Mouse (Mus musculus): ENCODE results near the gene Emp1. TPM values are rescaled to one million over a fixed set of nuclear protein-coding genes. Genes with fewer than 3 reads are reported as not detected.

Emp1 gene
- polyA plus RNA-seq, 1 experiment = 222 TPM

- Histone ChIP-seq H3K79me2 (ENCODE audit: control insufficient read depth, insufficient read depth) (no peaks in the 10 kb centered on the region), H3K79me3 (ENCODE audit: low read depth) (no peaks in the 10 kb centered on the region), H3K36me3 (ENCODE audit: control insufficient read depth, insufficient read depth) (no peaks in the 10 kb centered on the region), H3ac (ENCODE audit: control insufficient read depth, insufficient read length, low read depth) (no peak overlapping the region), H3K4me3 (ENCODE audit: insufficient read depth, poor library complexity, severe bottlenecking) (no peak overlapping the region), H3K27me3 (ENCODE audit: control insufficient read depth, insufficient read depth, insufficient read length) (no peaks in the 10 kb centered on the region)
- TF ChIP-seq MYOG (IDR thresholded peaks at IDR 0.05; ENCODE audit: control insufficient read depth, extremely low read depth, insufficient read length) (no peak), MAX (IDR thresholded peaks at IDR 0.05) (no peak), FOSL1 (IDR thresholded peaks at IDR 0.05; ENCODE audit: insufficient read depth, low read length, poor library complexity, severe bottlenecking) (no peak), CEBPB (IDR thresholded peaks at IDR 0.05; ENCODE audit: low read depth) (no peak), MYOD1 (IDR thresholded peaks at IDR 0.05; ENCODE audit: control insufficient read depth, insufficient read length, low read depth) (no peak), CTCF (IDR thresholded peaks at IDR 0.05; ENCODE audit: control insufficient read depth, insufficient read depth, insufficient read length) (no peak), USF1 (IDR thresholded peaks at IDR 0.05; ENCODE audit: low read depth) (no peak)
These were observed 49.5 kb downstream of the Emp1 start for GRCm38 (mm10) chr6:135411712-135412319.

GRCm38 (mm10) chr6:135412649-135413048 is 50.3 kb downstream of the Emp1 start:
- Histone ChIP-seq H3K4me3 (ENCODE audit: insufficient read depth, poor library complexity, severe bottlenecking) (no peak overlapping the region), H3ac (ENCODE audit: control insufficient read depth, insufficient read length, low read depth) (no peak overlapping the region), H3K79me2 (ENCODE audit: control insufficient read depth, insufficient read depth) (no peaks in the 10 kb centered on the region), H3K27me3 (ENCODE audit: control insufficient read depth, insufficient read depth, insufficient read length) (no peaks in the 10 kb centered on the region), H3K79me3 (ENCODE audit: low read depth) (no peaks in the 10 kb centered on the region), H3K36me3 (ENCODE audit: control insufficient read depth, insufficient read depth) (no peaks in the 10 kb centered on the region)
- no peak for TF ChIP-seq MAX (IDR thresholded peaks at IDR 0.05)
- TF ChIP-seq FOSL1 (IDR thresholded peaks at IDR 0.05; ENCODE audit: insufficient read depth, low read length, poor library complexity, severe bottlenecking) = no peak
- TF ChIP-seq MYOD1 (IDR thresholded peaks at IDR 0.05; ENCODE audit: control insufficient read depth, insufficient read length, low read depth) = no peak
- TF ChIP-seq CTCF (IDR thresholded peaks at IDR 0.05; ENCODE audit: control insufficient read depth, insufficient read depth, insufficient read length) = no peak
- no peak for TF ChIP-seq USF1 (IDR thresholded peaks at IDR 0.05; ENCODE audit: low read depth)
- TF ChIP-seq CEBPB (IDR thresholded peaks at IDR 0.05; ENCODE audit: low read depth) = no peak
- no peak for TF ChIP-seq MYOG (IDR thresholded peaks at IDR 0.05; ENCODE audit: control insufficient read depth, extremely low read depth, insufficient read length)

GRCm38 (mm10) chr6:135417459-135417858 is 55.1 kb downstream of the Emp1 start:
- no peaks in the 10 kb centered on the region for H3K79me2 ChIP-seq (ENCODE audit: control insufficient read depth, insufficient read depth)
- no peaks in the 10 kb centered on the region for H3K27me3 ChIP-seq (ENCODE audit: control insufficient read depth, insufficient read depth, insufficient read length)
- no peak for TF ChIP-seq CEBPB (IDR thresholded peaks at IDR 0.05; ENCODE audit: low read depth)
- no peak for TF ChIP-seq FOSL1 (IDR thresholded peaks at IDR 0.05; ENCODE audit: insufficient read depth, low read length, poor library complexity, severe bottlenecking)
- no peak for TF ChIP-seq MYOD1 (IDR thresholded peaks at IDR 0.05; ENCODE audit: control insufficient read depth, insufficient read length, low read depth)
- no peak for TF ChIP-seq USF1 (IDR thresholded peaks at IDR 0.05; ENCODE audit: low read depth)
- TF ChIP-seq MYOG (IDR thresholded peaks at IDR 0.05; ENCODE audit: control insufficient read depth, extremely low read depth, insufficient read length) = no peak
- no peak for TF ChIP-seq CTCF (IDR thresholded peaks at IDR 0.05; ENCODE audit: control insufficient read depth, insufficient read depth, insufficient read length)
- H3ac ChIP-seq (ENCODE audit: control insufficient read depth, insufficient read length, low read depth) = no peak overlapping the region
- no peaks in the 10 kb centered on the region for H3K36me3 ChIP-seq (ENCODE audit: control insufficient read depth, insufficient read depth)
- no peaks in the 10 kb centered on the region for H3K79me3 ChIP-seq (ENCODE audit: low read depth)
- H3K4me3 ChIP-seq (ENCODE audit: insufficient read depth, poor library complexity, severe bottlenecking) = no peak overlapping the region

GRCm38 (mm10) chr6:135418223-135418824 is 56.0 kb downstream of the Emp1 start:
- no peaks in the 10 kb centered on the region for H3K79me2 ChIP-seq (ENCODE audit: control insufficient read depth, insufficient read depth)
- TF ChIP-seq MYOD1 (IDR thresholded peaks at IDR 0.05; ENCODE audit: control insufficient read depth, insufficient read length, low read depth) = no peak
- no peak for TF ChIP-seq FOSL1 (IDR thresholded peaks at IDR 0.05; ENCODE audit: insufficient read depth, low read length, poor library complexity, severe bottlenecking)
- no peak for TF ChIP-seq MYOG (IDR thresholded peaks at IDR 0.05; ENCODE audit: control insufficient read depth, extremely low read depth, insufficient read length)
- TF ChIP-seq USF1 (IDR thresholded peaks at IDR 0.05; ENCODE audit: low read depth) = no peak
- TF ChIP-seq CTCF (IDR thresholded peaks at IDR 0.05; ENCODE audit: control insufficient read depth, insufficient read depth, insufficient read length) = no peak
- TF ChIP-seq MAX (IDR thresholded peaks at IDR 0.05) = no peak
- no peak for TF ChIP-seq CEBPB (IDR thresholded peaks at IDR 0.05; ENCODE audit: low read depth)

GRCm38 (mm10) chr6:135428246-135428645 is 65.9 kb downstream of the Emp1 start:
- Histone ChIP-seq H3ac (ENCODE audit: control insufficient read depth, insufficient read length, low read depth) (no peak overlapping the region), H3K4me3 (ENCODE audit: insufficient read depth, poor library complexity, severe bottlenecking) (no peak overlapping the region), H3K79me2 (ENCODE audit: control insufficient read depth, insufficient read depth) (no peaks in the 10 kb centered on the region), H3K27me3 (ENCODE audit: control insufficient read depth, insufficient read depth, insufficient read length) (no peaks in the 10 kb centered on the region), H3K79me3 (ENCODE audit: low read depth) (no peaks in the 10 kb centered on the region), H3K36me3 (ENCODE audit: control insufficient read depth, insufficient read depth) (no peaks in the 10 kb centered on the region)
- TF ChIP-seq MYOG (IDR thresholded peaks at IDR 0.05; ENCODE audit: control insufficient read depth, extremely low read depth, insufficient read length) (no peak), MAX (IDR thresholded peaks at IDR 0.05) (no peak), CEBPB (IDR thresholded peaks at IDR 0.05; ENCODE audit: low read depth) (no peak), CTCF (IDR thresholded peaks at IDR 0.05; ENCODE audit: control insufficient read depth, insufficient read depth, insufficient read length) (no peak), USF1 (IDR thresholded peaks at IDR 0.05; ENCODE audit: low read depth) (no peak), MYOD1 (IDR thresholded peaks at IDR 0.05; ENCODE audit: control insufficient read depth, insufficient read length, low read depth) (no peak), FOSL1 (IDR thresholded peaks at IDR 0.05; ENCODE audit: insufficient read depth, low read length, poor library complexity, severe bottlenecking) (no peak)

More at GRCm38 (mm10) chr6:135418223-135418824, 56.0 kb downstream of the Emp1 start:
- Histone ChIP-seq H3K79me3 (ENCODE audit: low read depth) (no peaks in the 10 kb centered on the region), H3K36me3 (ENCODE audit: control insufficient read depth, insufficient read depth) (no peaks in the 10 kb centered on the region), H3K27me3 (ENCODE audit: control insufficient read depth, insufficient read depth, insufficient read length) (no peaks in the 10 kb centered on the region), H3K4me3 (ENCODE audit: insufficient read depth, poor library complexity, severe bottlenecking) (no peak overlapping the region), H3ac (ENCODE audit: control insufficient read depth, insufficient read length, low read depth) (no peak overlapping the region)

All from C2C12 (cell line).